Mouse (Mus musculus): ENCODE data around the gene Borcs6. TPM values are rescaled to one million over a fixed set of nuclear protein-coding genes. Genes with fewer than 3 reads are reported as not detected.

Borcs6 gene
- polyA plus RNA-seq, 1 experiment = 28.5 TPM

- Histone ChIP-seq H3K27ac (ENCODE audit: insufficient read depth, low read depth, low read length) (peak within 1 kb of the TSS; percentile 98), H3K4me1 (ENCODE audit: control insufficient read depth, insufficient read depth, insufficient read length, low read length) (peaks cover 22% of the 10 kb centered on the region; the same call in 1 of the 2 replicates), H3K36me3 (ENCODE audit: control insufficient read depth, insufficient read depth, low read length) (peaks cover 7% of the 10 kb centered on the region; the same call in 1 of the 2 replicates), H3K4me3 (ENCODE audit: low read depth, low read length) (peak within 1 kb of the TSS; percentile 70), H3K27me3 (ENCODE audit: control insufficient read depth, insufficient read depth, low read length) (no peaks in the 10 kb centered on the region)
- under 1% methylated on average over 37 of the region's 37 CpGs for WGBS
- TF ChIP-seq POLR2A (IDR thresholded peaks at IDR 0.05; ENCODE audit: low read depth, low read length) (peak; percentile 88), CTCF (IDR thresholded peaks at IDR 0.05; ENCODE audit: extremely low read depth, insufficient read length, insufficient replicate concordance, low read depth, low read length) (no peak)
Measured at GRCm38 (mm10) chr11:69094697-69095429, 35.3 kb downstream of the Borcs6 start, which contains the start of gene Per1. TSS of gene Per1 (plus strand) at chr11:69095217.

- peak overlapping the region; percentile 70 for H3K4me3 ChIP-seq (ENCODE audit: low read depth, low read length)
- H3K4me1 ChIP-seq (ENCODE audit: control insufficient read depth, insufficient read depth, insufficient read length, low read length) = peaks cover 26% of the 10 kb centered on the region; the same call in 1 of the 2 replicates
- H3K27ac ChIP-seq (ENCODE audit: insufficient read depth, low read depth, low read length) = peak overlapping the region; percentile 98
- TF ChIP-seq CTCF (IDR thresholded peaks at IDR 0.05; ENCODE audit: extremely low read depth, insufficient read length, insufficient replicate concordance, low read depth, low read length) (no peak), POLR2A (IDR thresholded peaks at IDR 0.05; ENCODE audit: low read depth, low read length) (no peak; the same call in 1 of the 2 replicates)
- WGBS = under 1% methylated on average over 27 of the region's 27 CpGs
- H3K36me3 ChIP-seq (ENCODE audit: control insufficient read depth, insufficient read depth, low read length) = peaks cover 6% of the 10 kb centered on the region; the same call in 1 of the 2 replicates
- no peaks in the 10 kb centered on the region for H3K27me3 ChIP-seq (ENCODE audit: control insufficient read depth, insufficient read depth, low read length)
Measured at GRCm38 (mm10) chr11:69095511-69096231, 36.2 kb downstream of the Borcs6 start.

DNA sequence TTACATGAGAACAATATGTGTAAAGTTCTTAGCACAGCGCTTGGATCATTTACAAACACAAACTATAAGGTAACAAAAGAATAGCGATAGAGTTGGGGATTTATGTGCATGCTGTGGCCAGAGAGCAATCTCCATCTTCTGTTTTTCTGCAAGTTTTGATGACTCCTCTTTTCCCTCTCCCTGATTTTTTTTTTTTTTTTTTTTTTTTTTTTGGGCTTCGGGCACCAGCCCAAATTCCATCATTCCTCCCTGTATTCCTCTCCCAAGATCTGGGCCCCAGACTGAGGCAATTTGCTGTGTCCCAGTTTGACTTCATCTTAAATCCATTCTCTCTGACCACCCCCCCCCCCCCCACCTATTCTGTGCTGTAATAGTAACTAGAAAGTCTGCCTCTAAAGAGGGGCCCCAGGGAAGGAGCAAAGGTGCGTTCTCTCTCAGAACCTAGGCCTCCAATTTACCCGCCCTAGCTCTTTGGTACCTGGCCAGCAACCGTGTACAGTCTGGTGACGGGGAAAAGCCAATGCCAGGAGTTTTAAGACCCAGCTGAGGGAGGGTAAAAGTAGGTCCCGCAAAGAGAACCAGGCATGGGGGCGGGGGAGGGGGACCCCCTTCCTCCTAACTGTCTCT lies 37.0 kb downstream of the Borcs6 start:
- Histone ChIP-seq H3K4me1 (ENCODE audit: control insufficient read depth, insufficient read depth, insufficient read length, low read length) (peaks cover 29% of the 10 kb centered on the region; the same call in 1 of the 2 replicates), H3K36me3 (ENCODE audit: control insufficient read depth, insufficient read depth, low read length) (peaks cover 13% of the 10 kb centered on the region), H3K27me3 (ENCODE audit: control insufficient read depth, insufficient read depth, low read length) (no peaks in the 10 kb centered on the region), H3K4me3 (ENCODE audit: low read depth, low read length) (peak overlapping the region; percentile 64), H3K27ac (ENCODE audit: insufficient read depth, low read depth, low read length) (peak overlapping the region; percentile 98)
- WGBS = 5% methylated on average over 9 of the region's 9 CpGs
- TF ChIP-seq POLR2A (IDR thresholded peaks at IDR 0.05; ENCODE audit: low read depth, low read length) = no peak
- no peak for TF ChIP-seq CTCF (IDR thresholded peaks at IDR 0.05; ENCODE audit: extremely low read depth, insufficient read length, insufficient replicate concordance, low read depth, low read length)

GRCm38 (mm10) chr11:69096987-69097900 lies 37.7 kb downstream of the Borcs6 start:
- WGBS = 1% methylated on average over 29 of the region's 29 CpGs
- H3K27ac ChIP-seq (ENCODE audit: insufficient read depth, low read depth, low read length) = peak overlapping the region; percentile 99
- TF ChIP-seq CTCF (IDR thresholded peaks at IDR 0.05; ENCODE audit: extremely low read depth, insufficient read length, insufficient replicate concordance, low read depth, low read length) = peak; percentile 3; the same call in 1 of the 2 replicates
- peak; percentile 59 for TF ChIP-seq POLR2A (IDR thresholded peaks at IDR 0.05; ENCODE audit: low read depth, low read length)
- H3K4me1 ChIP-seq (ENCODE audit: control insufficient read depth, insufficient read depth, insufficient read length, low read length) = peaks cover 29% of the 10 kb centered on the region; the same call in 1 of the 2 replicates
- H3K4me3 ChIP-seq (ENCODE audit: low read depth, low read length) = peak overlapping the region; percentile 64
- H3K27me3 ChIP-seq (ENCODE audit: control insufficient read depth, insufficient read depth, low read length) = no peaks in the 10 kb centered on the region
- H3K36me3 ChIP-seq (ENCODE audit: control insufficient read depth, insufficient read depth, low read length) = peaks cover 21% of the 10 kb centered on the region

DNA sequence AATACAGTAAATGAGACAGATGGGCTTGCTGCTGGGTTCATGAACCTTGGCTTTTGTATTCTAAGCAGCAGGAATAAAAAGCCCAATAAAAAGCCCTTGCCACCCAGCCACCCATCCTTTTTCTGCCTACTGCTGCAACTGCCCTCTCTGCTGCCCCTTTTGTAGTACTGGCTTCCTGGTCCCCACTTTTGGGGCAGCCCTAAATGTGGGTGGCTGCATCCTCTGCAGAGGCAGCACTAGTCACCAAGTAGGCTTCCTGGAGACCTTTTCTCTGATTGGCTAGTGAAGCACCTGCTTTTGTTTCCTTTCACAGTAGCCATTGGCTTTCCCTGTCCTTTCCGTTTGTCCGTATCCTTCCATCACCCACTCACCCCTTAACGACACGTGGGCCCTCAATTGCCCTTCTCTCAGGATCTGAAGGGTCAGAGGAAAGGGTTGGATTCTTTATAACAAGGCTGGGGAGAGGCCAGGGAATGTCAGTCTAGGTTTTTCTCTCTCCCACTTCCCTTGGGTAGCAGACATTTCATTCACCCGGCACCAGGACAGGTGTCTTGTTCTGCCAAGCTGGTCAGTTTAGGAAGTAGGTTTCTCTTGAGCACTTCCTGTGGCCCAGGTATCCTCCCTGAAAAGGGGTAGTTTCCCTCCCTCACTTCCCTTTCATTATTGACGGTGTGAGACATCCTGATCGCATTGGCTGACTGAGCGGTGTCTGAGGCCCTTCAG lies 38.7 kb downstream of the Borcs6 start:
- 10% methylated on average over 8 of the region's 8 CpGs for WGBS
- peaks cover 26% of the 10 kb centered on the region; the same call in 1 of the 2 replicates for H3K4me1 ChIP-seq (ENCODE audit: control insufficient read depth, insufficient read depth, insufficient read length, low read length)
- peak overlapping the region; percentile 99 for H3K27ac ChIP-seq (ENCODE audit: insufficient read depth, low read depth, low read length)
- TF ChIP-seq POLR2A (IDR thresholded peaks at IDR 0.05; ENCODE audit: low read depth, low read length) (no peak; the same call in 1 of the 2 replicates), CTCF (IDR thresholded peaks at IDR 0.05; ENCODE audit: extremely low read depth, insufficient read length, insufficient replicate concordance, low read depth, low read length) (no peak)
- peak overlapping the region; percentile 65 for H3K4me3 ChIP-seq (ENCODE audit: low read depth, low read length)
- peaks cover 28% of the 10 kb centered on the region for H3K36me3 ChIP-seq (ENCODE audit: control insufficient read depth, insufficient read depth, low read length)
- H3K27me3 ChIP-seq (ENCODE audit: control insufficient read depth, insufficient read depth, low read length) = no peaks in the 10 kb centered on the region

DNA sequence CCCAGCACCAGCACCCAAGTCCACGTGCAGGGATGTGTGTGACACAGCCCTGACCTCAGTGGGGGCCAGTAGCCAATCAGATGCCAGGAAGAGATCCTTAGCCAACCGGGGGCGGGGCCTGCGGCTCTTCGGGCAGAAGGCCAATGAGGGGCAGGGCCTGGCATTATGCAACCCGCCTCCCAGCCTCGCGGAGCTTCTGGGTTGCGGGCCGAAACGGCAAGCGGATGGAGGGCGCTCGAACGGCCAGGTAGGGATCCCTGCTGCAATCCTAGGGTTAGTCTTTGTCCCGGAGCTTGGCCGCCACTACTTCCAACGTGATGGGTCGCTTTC lies 39.2 kb downstream of the Borcs6 start:
- H3K4me3 ChIP-seq (ENCODE audit: low read depth, low read length) = peak overlapping the region; percentile 65
- TF ChIP-seq POLR2A (IDR thresholded peaks at IDR 0.05; ENCODE audit: low read depth, low read length) (peak; percentile 78), CTCF (IDR thresholded peaks at IDR 0.05; ENCODE audit: extremely low read depth, insufficient read length, insufficient replicate concordance, low read depth, low read length) (no peak)
- H3K36me3 ChIP-seq (ENCODE audit: control insufficient read depth, insufficient read depth, low read length) = peaks cover 33% of the 10 kb centered on the region
- peak overlapping the region; percentile 99 for H3K27ac ChIP-seq (ENCODE audit: insufficient read depth, low read depth, low read length)
- under 1% methylated on average over 19 of the region's 19 CpGs for WGBS
- no peaks in the 10 kb centered on the region for H3K27me3 ChIP-seq (ENCODE audit: control insufficient read depth, insufficient read depth, low read length)
- H3K4me1 ChIP-seq (ENCODE audit: control insufficient read depth, insufficient read depth, insufficient read length, low read length) = peaks cover 26% of the 10 kb centered on the region; the same call in 1 of the 2 replicates

All from small intestine, adult 2 months (tissue).